Comparison of ENCODE assay signal across 11 mouse cellular contexts in genomic region chr6:145815200-145815599, GRCm38 (mm10). TPM values are rescaled to one million over a fixed set of nuclear protein-coding genes. Genes with fewer than 3 reads are reported as not detected.
A peak's percentile ranks its signal among the peaks of the same experiment; 100 is the strongest.
DNase-seq lines count a peak whose midpoint lies in the region; ATAC-seq and TF ChIP-seq lines count a peak whose summit lies in the region.
"Had no signal": no experiment of that assay in that cellular context is flagged by ENCODE, and none has a peak within 500 bp of the region (broad histone marks: within the 10 kb centered on the region; RNA-seq: fewer than 3 reads in every experiment).

No protein-coding gene starts in this region.

- no peak overlapping the region for H3K4me3 ChIP-seq in heart, embryonic 14.5 days (ENCODE audit: control insufficient read depth in 1 of 2, insufficient read depth in 1 of 2, low read depth in 1 of 2, low read length in 2 of 2)
- no peak overlapping the region for H3K4me3 ChIP-seq in lung, postnatal 0 days (ENCODE audit: low read depth, low read length)
- H3K4me3 ChIP-seq in lung, adult 2 months (replicated peaks; ENCODE audit: extremely low read depth, low read depth, low read length) = no peak overlapping the region
- no peak overlapping the region for H3K4me3 ChIP-seq in liver, adult 2 months (ENCODE audit: insufficient read depth, low read depth, low read length)
- H3K4me3 ChIP-seq: forebrain, embryonic 15.5 days; hindbrain, embryonic 15.5 days had no signal

- no peak overlapping the region for H3K27ac ChIP-seq in heart, embryonic 14.5 days (replicated peaks in 1 of 2; ENCODE audit: control insufficient read depth in 1 of 2, insufficient read depth in 1 of 2, low read depth in 2 of 2, low read length in 2 of 2)
- no peak overlapping the region for H3K27ac ChIP-seq in lung, postnatal 0 days (ENCODE audit: low read length)
- H3K27ac ChIP-seq in liver, adult 2 months (replicated peaks; ENCODE audit: insufficient read depth, low read depth, low read length) = no peak overlapping the region
- H3K27ac ChIP-seq: forebrain, embryonic 15.5 days; hindbrain, embryonic 15.5 days had no signal

- intact Hi-C loops in heart, postnatal 36 days (cut with DNase I) = no loop called here

- H3K36me3 ChIP-seq in heart, embryonic 14.5 days (ENCODE audit: control insufficient read depth, insufficient read depth, low read length) = peaks cover 79% of the 10 kb centered on the region
- H3K36me3 ChIP-seq in lung, postnatal 0 days (ENCODE audit: insufficient read depth, low read length) = peaks cover 23% of the 10 kb centered on the region; the same call in 1 of the 2 replicates
- peaks cover 4% of the 10 kb centered on the region; the same call in 1 of the 2 replicates for H3K36me3 ChIP-seq in liver, adult 2 months (ENCODE audit: control insufficient read depth, insufficient read depth, low read length)
- H3K36me3 ChIP-seq: forebrain, embryonic 15.5 days; hindbrain, embryonic 15.5 days had no signal

- peaks cover 7% of the 10 kb centered on the region in 2 experiments; a peak in 3 of 4 replicates for H3K4me1 ChIP-seq in heart, embryonic 14.5 days (ENCODE audit: control insufficient read depth in 2 of 2, insufficient read depth in 2 of 2, low read length in 2 of 2)
- no peaks in the 10 kb centered on the region for H3K4me1 ChIP-seq in lung, postnatal 0 days (ENCODE audit: insufficient read depth, low read depth, low read length)
- H3K4me1 ChIP-seq in lung, adult 2 months (ENCODE audit: control insufficient read depth, insufficient read depth, low read length) = no peaks in the 10 kb centered on the region
- peaks cover 17% of the 10 kb centered on the region for H3K4me1 ChIP-seq in liver, adult 2 months (ENCODE audit: control insufficient read depth, insufficient read depth, low read length)
- H3K4me1 ChIP-seq: forebrain, embryonic 15.5 days; hindbrain, embryonic 15.5 days had no signal

- 0 out of 2 replicates have a peak, but pooled peaks cover 2% of the 10 kb centered on the region for H3K79me2 ChIP-seq in liver, adult 2 months (ENCODE audit: control insufficient read depth, insufficient read depth, low read length)

- no peak for ATAC-seq in heart, embryonic 14.5 days (ENCODE audit: insufficient number of reproducible peaks, insufficient read depth, low FRiP score, low read depth)
- ATAC-seq in lung, postnatal 0 days = no peak
- ATAC-seq: forebrain, embryonic 15.5 days had no signal

- peak; percentile 49 for TF ChIP-seq CTCF in lung, postnatal 0 days (IDR thresholded peaks at IDR 0.05)
- TF ChIP-seq CTCF in lung, adult 2 months (IDR thresholded peaks at IDR 0.05; ENCODE audit: insufficient read depth, low read length) = no peak
- 0 out of 2 replicates have a peak, but pooled peaks have one; percentile 3 for TF ChIP-seq CTCF in liver, adult 2 months (IDR thresholded peaks at IDR 0.05; ENCODE audit: low read depth, low read length)

- TF ChIP-seq POLR2A in lung, adult 2 months (IDR thresholded peaks at IDR 0.05; ENCODE audit: borderline replicate concordance, extremely low read depth, low read depth, low read length) = no peak
- no peak for TF ChIP-seq POLR2A in liver, adult 2 months (IDR thresholded peaks at IDR 0.05; ENCODE audit: extremely low read depth, insufficient read depth, low read length)

- no peak for TF ChIP-seq EP300 in lung, postnatal 0 days (IDR thresholded peaks at IDR 0.05)

- H3K9ac ChIP-seq in heart, embryonic 14.5 days (ENCODE audit: low read length) = peak overlapping the region; percentile 1; the same call in 1 of the 2 replicates
- no peak overlapping the region for H3K9ac ChIP-seq in lung, postnatal 0 days (replicated peaks; ENCODE audit: low read depth)
- H3K9ac ChIP-seq in liver, adult 2 months (ENCODE audit: low read depth, low read length) = no peak overlapping the region
- H3K9ac ChIP-seq: forebrain, embryonic 15.5 days; hindbrain, embryonic 15.5 days had no signal

- DNase-seq in heart, postnatal 36 days = no peak
- no peak for DNase-seq in lung, postnatal 0 days (ENCODE audit: low spot score)
- no peak for DNase-seq in lung, adult 2 months
- DNase-seq in ZHBTc4 (ENCODE audit: low read depth, low spot score) = peak; percentile 73
- DNase-seq in liver, adult 2 months (ENCODE audit: extremely low read depth, low read depth, low spot score) = no peak
- DNase-seq in spleen, postnatal 10 days (ENCODE audit: low spot score in 2 of 2) = no peak
- DNase-seq in frontal cortex, postnatal 14 days (ENCODE audit: low spot score in 2 of 2) = no peak
- DNase-seq: thymus, postnatal 14 days had no signal

- 28% methylated on average over 15 of the region's 15 CpGs for WGBS in heart, embryonic 14.5 days
- 50% methylated on average over 15 of the region's 15 CpGs for WGBS in lung, postnatal 0 days
- WGBS in lung, adult 2 months = 64% methylated on average over 15 of the region's 15 CpGs
- WGBS in liver, adult 2 months = 84% methylated on average over 15 of the region's 15 CpGs

- no peaks in the 10 kb centered on the region for H3K27me3 ChIP-seq in heart, embryonic 14.5 days (ENCODE audit: control insufficient read depth, insufficient read depth, low read length)
- no peaks in the 10 kb centered on the region for H3K27me3 ChIP-seq in lung, postnatal 0 days (replicated peaks; ENCODE audit: insufficient read depth, low read length)
- H3K27me3 ChIP-seq in liver, adult 2 months (ENCODE audit: control insufficient read depth, insufficient read depth, low read length) = no peaks in the 10 kb centered on the region
- H3K27me3 ChIP-seq: forebrain, embryonic 15.5 days; hindbrain, embryonic 15.5 days had no signal

- H3K9me3 ChIP-seq in heart, embryonic 14.5 days (ENCODE audit: control insufficient read depth, low read length) = no peaks in the 10 kb centered on the region
- H3K9me3 ChIP-seq in lung, postnatal 0 days (ENCODE audit: low read length) = no peaks in the 10 kb centered on the region
- H3K9me3 ChIP-seq: forebrain, embryonic 15.5 days; hindbrain, embryonic 15.5 days had no signal

- H3K4me2 ChIP-seq in heart, embryonic 14.5 days (ENCODE audit: low read length) = no peak overlapping the region
- no peak overlapping the region for H3K4me2 ChIP-seq in lung, postnatal 0 days (replicated peaks; ENCODE audit: low read depth, low read length)
- H3K4me2 ChIP-seq: forebrain, embryonic 15.5 days; hindbrain, embryonic 15.5 days had no signal

RNA-seq across cellular contexts. Expression of gene Bhlhe41, which starts 50.2 kb away (rescaled TPM):
- 6.6 and 8.6 TPM in 2 replicates for polyA plus RNA-seq in heart, embryonic 14.5 days (2014; fragmentation: Nextera tagmentation; extraction: Ambion mirVana)
- 10 to 100 TPM; 18.9 to 28.6 TPM for total RNA-seq in heart, postnatal 36 days (2021)
- 3.1 and 4.6 TPM in 2 replicates for polyA plus RNA-seq in lung, postnatal 0 days (2015; fragmentation: Nextera tagmentation; extraction: Ambion mirVana)
- polyA plus RNA-seq in lung, adult 2 months (2012; rRNA removed) = 5.2 and 10.1 TPM in 2 replicates
- 0.40 and 1.8 TPM in 2 replicates for total RNA-seq in liver, adult 2 months (2014; rRNA removed)
- 0.21 and 0.32 TPM in 2 replicates for polyA plus RNA-seq in liver, adult 2 months (2012; rRNA removed)
